8 mouse cellular contexts compared by ENCODE assay signal in the genomic region with DNA sequence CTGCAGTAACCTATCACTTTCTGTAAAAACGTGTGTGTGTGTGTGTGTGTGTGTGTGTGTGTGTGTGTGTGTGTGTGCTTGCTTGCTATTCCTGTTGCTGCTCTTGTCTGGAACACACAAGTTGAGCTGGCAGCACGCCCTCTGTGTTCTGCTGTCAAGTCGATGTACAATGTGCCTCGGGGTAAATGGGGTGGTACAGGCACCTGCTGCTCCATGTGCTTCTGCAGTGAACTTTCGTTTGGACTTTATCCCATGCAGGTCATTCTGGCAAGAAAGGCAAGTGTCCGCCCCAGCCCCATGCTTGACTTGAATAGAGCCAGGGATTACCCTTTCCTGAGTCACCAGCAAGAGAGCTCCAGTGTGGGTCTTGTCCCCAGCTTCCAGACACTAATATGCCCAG. TPM values are rescaled to one million over a fixed set of nuclear protein-coding genes. Genes with fewer than 3 reads are reported as not detected.
DNase-seq lines count a peak whose midpoint lies in the region; ATAC-seq and TF ChIP-seq lines count a peak whose summit lies in the region.
"Had no signal": no experiment of that assay in that cellular context is flagged by ENCODE, and none has a peak within 500 bp of the region (broad histone marks: within the 10 kb centered on the region; RNA-seq: fewer than 3 reads in every experiment).

No protein-coding gene starts in this region.

- peak overlapping the region; percentile 93 for H3K27ac ChIP-seq in liver, adult 2 months (replicated peaks; ENCODE audit: insufficient read depth, low read depth, low read length)
- H3K27ac ChIP-seq: liver, embryonic 15.5 days had no signal

- H3K36me3 ChIP-seq in liver, adult 2 months (ENCODE audit: control insufficient read depth, insufficient read depth, low read length), result no peaks in the 10 kb centered on the region

- no peak for TF ChIP-seq POLR2A in liver, adult 2 months (IDR thresholded peaks at IDR 0.05; ENCODE audit: extremely low read depth, insufficient read depth, low read length)

- no peak overlapping the region; the same call in 1 of the 2 replicates for H3K4me3 ChIP-seq in liver, adult 2 months (ENCODE audit: insufficient read depth, low read depth, low read length)
- H3K4me3 ChIP-seq: liver, embryonic 15.5 days had no signal

- intact Hi-C loops in heart, postnatal 10 days (cut with DNase I), result no loop called here
- intact Hi-C loops in left cerebral cortex, postnatal 25 days (cut with DNase I), result no loop called here

- no peaks in the 10 kb centered on the region for H3K27me3 ChIP-seq in liver, adult 2 months (ENCODE audit: control insufficient read depth, insufficient read depth, low read length)
- H3K27me3 ChIP-seq: liver, embryonic 15.5 days had no signal

- no peak for TF ChIP-seq CTCF in liver, adult 2 months (IDR thresholded peaks at IDR 0.05; ENCODE audit: low read depth, low read length)

- DNase-seq in liver, adult 2 months (ENCODE audit: extremely low read depth, low read depth, low spot score), result peak; percentile 99
- DNase-seq in liver, result no peak
- DNase-seq in cerebellum, postnatal 25 days, result peak; percentile 75 to 81
- DNase-seq in heart, postnatal 10 days, result peak; percentile 82 to 86
- DNase-seq in left cerebral cortex, postnatal 25 days (ENCODE audit: low spot score in 2 of 2), result peak; percentile 62 to 64

- H3K9ac ChIP-seq in liver, adult 2 months (ENCODE audit: low read depth, low read length), result peak overlapping the region; percentile 68
- H3K9ac ChIP-seq: liver, embryonic 15.5 days had no signal

- no peak for ATAC-seq in erythroid progenitor cell, adult 5-6 weeks (replicated peaks; ENCODE audit: low FRiP score, poor library complexity, severe bottlenecking)
- ATAC-seq in frontal cortex, adult (ENCODE audit: low TSS enrichment), result no peak

- peaks cover 73% of the 10 kb centered on the region for H3K79me2 ChIP-seq in liver, adult 2 months (ENCODE audit: control insufficient read depth, insufficient read depth, low read length)

- peaks cover 62% of the 10 kb centered on the region for H3K4me1 ChIP-seq in liver, adult 2 months (ENCODE audit: control insufficient read depth, insufficient read depth, low read length)

- WGBS in liver, adult 2 months, result 14% methylated on average over 6 of the region's 6 CpGs

RNA-seq across cellular contexts. Expression of a gene that starts 1.0 kb away (rescaled TPM):
- total RNA-seq in liver, adult 2 months (2014; rRNA removed), result 0.09 TPM in 1 of 2 replicates, not detected in the other
- polyA plus RNA-seq in liver, adult 2 months (2012; rRNA removed), result not detected in 2 replicates
- not detected for total RNA-seq in heart, postnatal 10 days (2021)
- not detected for total RNA-seq in left cerebral cortex, postnatal 25 days (2021)
- total RNA-seq in erythroid progenitor cell, adult 5-6 weeks (2015; ENCODE audit: low replicate concordance), result not detected in 2 replicates
- not detected in 2 replicates for total RNA-seq in erythroid progenitor cell, adult 5-6 weeks (2017; ENCODE audit: low replicate concordance)
- polyA plus RNA-seq: liver, embryonic 15.5 days had no signal

RNA-seq across cellular contexts. Expression of a gene that starts 21.0 kb away (rescaled TPM):
- 26.2 and 26.4 TPM in 2 replicates for total RNA-seq in liver, adult 2 months (2014; rRNA removed)
- polyA plus RNA-seq in liver, adult 2 months (2012; rRNA removed), result 14.1 and 19.8 TPM in 2 replicates
- total RNA-seq in heart, postnatal 10 days (2021), result 10 to 100 TPM; 63.9 to 96.0 TPM
- total RNA-seq in left cerebral cortex, postnatal 25 days (2021), result 100 to 1,000 TPM; 161 to 167 TPM
- 41.8 and 46.9 TPM in 2 replicates for total RNA-seq in erythroid progenitor cell, adult 5-6 weeks (2015; ENCODE audit: low replicate concordance)
- 53.8 and 60.1 TPM in 2 replicates for total RNA-seq in erythroid progenitor cell, adult 5-6 weeks (2017; ENCODE audit: low replicate concordance)
